Mouse (Mus musculus): Measurements from ENCODE around the gene Ssxb8. TPM values are rescaled to one million over a fixed set of nuclear protein-coding genes. Genes with fewer than 3 reads are reported as not detected.
"Not testable (repeated sequence)": the region's sequence is repeated elsewhere in the genome, so short reads cannot be mapped to it uniquely, and the experiment has no call there.

The Ssxb8 gene
- total RNA-seq (2012; rRNA removed) = not detected in 2 replicates
- not detected in 2 replicates for total RNA-seq (2014; rRNA removed)
- not detected in 2 replicates for polyA plus RNA-seq (2012; ENCODE audit: insufficient read length, low read depth)

GRCm38 (mm10) chrX:8690744-8691143 lies at the start of gene Ssxb8:
Gene Ssxb8, minus strand, starts transcription at chrX:8690844.
- H3K4me2 ChIP-seq (ENCODE audit: insufficient read depth, low read depth, poor library complexity, severe bottlenecking); H3K27me3 ChIP-seq (replicated peaks); H3K9ac ChIP-seq (ENCODE audit: insufficient read depth, low read depth); H3K79me2 ChIP-seq (replicated peaks; ENCODE audit: control insufficient read depth, extremely low read depth, insufficient read depth, poor library complexity, severe bottlenecking); H3K4me1 ChIP-seq (ENCODE audit: control insufficient read depth in 1 of 2, insufficient read depth in 2 of 2); in situ Hi-C loops (cut with MboI; ENCODE audit: low pct_ligation_motif_present, low pct_unique_long_range_greater_than_20kb, low sequenced_read_pairs); dilution Hi-C loops (cut with MboI; ENCODE audit: extremely low pct_ligation_motif_present, extremely low pct_unique_long_range_greater_than_20kb, low sequenced_read_pairs); H3K4me3 ChIP-seq (replicated peaks in 1 of 3; ENCODE audit: low read depth in 2 of 3, low read length in 2 of 3, poor library complexity in 1 of 3); DNase-seq (ENCODE audit: extremely low read depth); H3K36me3 ChIP-seq (replicated peaks in 1 of 2; ENCODE audit: control insufficient read depth in 1 of 2, insufficient read depth in 1 of 2, low read length in 1 of 2); H3K27ac ChIP-seq (ENCODE audit: insufficient read depth, low read depth); H3K9me3 ChIP-seq (replicated peaks; ENCODE audit: low read length): not testable (repeated sequence)

- H3K9me3 ChIP-seq (replicated peaks; ENCODE audit: low read length) = no peaks in the 10 kb centered on the region
- H3K4me1 ChIP-seq (ENCODE audit: control insufficient read depth in 1 of 2, insufficient read depth in 2 of 2) = no peaks in the 10 kb centered on the region
- no peak overlapping the region for H3K4me3 ChIP-seq (replicated peaks in 1 of 3; ENCODE audit: low read depth in 2 of 3, low read length in 2 of 3, poor library complexity in 1 of 3)
- in situ Hi-C loops (cut with MboI; ENCODE audit: low pct_ligation_motif_present, low pct_unique_long_range_greater_than_20kb, low sequenced_read_pairs) = no loop called here
- no peaks in the 10 kb centered on the region for H3K79me2 ChIP-seq (replicated peaks; ENCODE audit: control insufficient read depth, extremely low read depth, insufficient read depth, poor library complexity, severe bottlenecking)
- no peaks in the 10 kb centered on the region for H3K36me3 ChIP-seq (replicated peaks in 1 of 2; ENCODE audit: control insufficient read depth in 1 of 2, insufficient read depth in 1 of 2, low read length in 1 of 2)
- H3K27ac ChIP-seq (ENCODE audit: insufficient read depth, low read depth) = no peak overlapping the region
- dilution Hi-C loops (cut with MboI; ENCODE audit: extremely low pct_ligation_motif_present, extremely low pct_unique_long_range_greater_than_20kb, low sequenced_read_pairs) = no loop called here
- no peak overlapping the region for H3K4me2 ChIP-seq (ENCODE audit: insufficient read depth, low read depth, poor library complexity, severe bottlenecking)
- DNase-seq (ENCODE audit: extremely low read depth) = peak; percentile 72
- no peak overlapping the region for H3K9ac ChIP-seq (ENCODE audit: insufficient read depth, low read depth)
- no peaks in the 10 kb centered on the region for H3K27me3 ChIP-seq (replicated peaks)
- TF ChIP-seq RAD21 (IDR thresholded peaks at IDR 0.05; ENCODE audit: low read depth, low read length) = peak; percentile 33
- TF ChIP-seq RCOR1 (conservative IDR thresholded peaks at IDR 0.05; ENCODE audit: low read depth, low read length) = no peak
- no peak for TF ChIP-seq MAX (IDR thresholded peaks at IDR 0.05; ENCODE audit: low read length)
- TF ChIP-seq ETS1 (conservative IDR thresholded peaks at IDR 0.05; ENCODE audit: low read depth, low read length) = no peak
- TF ChIP-seq ELF1 (IDR thresholded peaks at IDR 0.05; ENCODE audit: low read depth, low read length) = no peak
- peak; percentile 64 to 89 for TF ChIP-seq CTCF (conservative IDR thresholded peaks at IDR 0.05 in 1 of 2, IDR thresholded peaks at IDR 0.05 in 1 of 2; ENCODE audit: low read depth in 2 of 2, low read length in 2 of 2)
- TF ChIP-seq ZMIZ1 (IDR thresholded peaks at IDR 0.05; ENCODE audit: low read depth, low read length) = no peak
- TF ChIP-seq SMC3 (IDR thresholded peaks at IDR 0.05; ENCODE audit: low read depth, low read length) = peak; percentile 12
- TF ChIP-seq UBTF (IDR thresholded peaks at IDR 0.05; ENCODE audit: low read depth, low read length) = no peak
Measured at GRCm38 (mm10) chrX:8732907-8733306, 42.3 kb upstream of the Ssxb8 start.

- in situ Hi-C loops (cut with MboI; ENCODE audit: low pct_ligation_motif_present, low pct_unique_long_range_greater_than_20kb, low sequenced_read_pairs) = no loop called here
- Histone ChIP-seq H3K9ac (ENCODE audit: insufficient read depth, low read depth) (no peak overlapping the region), H3K36me3 (replicated peaks in 1 of 2; ENCODE audit: control insufficient read depth in 1 of 2, insufficient read depth in 1 of 2, low read length in 1 of 2) (no peaks in the 10 kb centered on the region), H3K4me3 (replicated peaks in 1 of 3; ENCODE audit: low read depth in 2 of 3, low read length in 2 of 3, poor library complexity in 1 of 3) (no peak overlapping the region), H3K27ac (ENCODE audit: insufficient read depth, low read depth) (no peak overlapping the region), H3K9me3 (replicated peaks; ENCODE audit: low read length) (no peaks in the 10 kb centered on the region), H3K4me1 (ENCODE audit: control insufficient read depth in 1 of 2, insufficient read depth in 2 of 2) (no peaks in the 10 kb centered on the region), H3K4me2 (ENCODE audit: insufficient read depth, low read depth, poor library complexity, severe bottlenecking) (no peak overlapping the region), H3K79me2 (replicated peaks; ENCODE audit: control insufficient read depth, extremely low read depth, insufficient read depth, poor library complexity, severe bottlenecking) (no peaks in the 10 kb centered on the region), H3K27me3 (replicated peaks) (no peaks in the 10 kb centered on the region)
- DNase-seq (ENCODE audit: extremely low read depth) = no peak
- dilution Hi-C loops (cut with MboI; ENCODE audit: extremely low pct_ligation_motif_present, extremely low pct_unique_long_range_greater_than_20kb, low sequenced_read_pairs) = no loop called here
- TF ChIP-seq POLR2A (IDR thresholded peaks at IDR 0.05; ENCODE audit: low read depth, low read length) (no peak), CHD1 (IDR thresholded peaks at IDR 0.05; ENCODE audit: low read depth, low read length) (no peak), EP300 (IDR thresholded peaks at IDR 0.05; ENCODE audit: low read length) (no peak), JUN (IDR thresholded peaks at IDR 0.05; ENCODE audit: insufficient read depth, low read depth, low read length) (no peak), E2F4 (IDR thresholded peaks at IDR 0.05; ENCODE audit: insufficient replicate concordance, low read depth, low read length) (no peak), GABPA (IDR thresholded peaks at IDR 0.05; ENCODE audit: insufficient replicate concordance, low read depth, low read length) (no peak), NELFE (IDR thresholded peaks at IDR 0.05; ENCODE audit: low read depth, low read length) (no peak), SMC3 (IDR thresholded peaks at IDR 0.05; ENCODE audit: low read depth, low read length) (no peak), RCOR1 (conservative IDR thresholded peaks at IDR 0.05; ENCODE audit: low read depth, low read length) (no peak), MEF2A (IDR thresholded peaks at IDR 0.05; ENCODE audit: borderline replicate concordance, low read depth, low read length) (no peak), HCFC1 (IDR thresholded peaks at IDR 0.05; ENCODE audit: low read depth, low read length) (no peak), ZC3H11A (IDR thresholded peaks at IDR 0.05; ENCODE audit: low read depth, low read length) (no peak), ZKSCAN1 (IDR thresholded peaks at IDR 0.05; ENCODE audit: borderline replicate concordance, low read depth, low read length) (no peak), MYC (IDR thresholded peaks at IDR 0.05; ENCODE audit: low read depth, low read length) (no peak), BHLHE40 (IDR thresholded peaks at IDR 0.05; ENCODE audit: low read depth, low read length) (no peak), SIN3A (IDR thresholded peaks at IDR 0.05; ENCODE audit: low read length) (no peak), USF2 (conservative IDR thresholded peaks at IDR 0.05; ENCODE audit: low read depth, low read length) (no peak)
Measured at GRCm38 (mm10) chrX:8663085-8663484, 27.6 kb downstream of the Ssxb8 start.
